Mouse (Mus musculus) adrenal gland, adult 10 weeks (tissue): ENCODE data around the gene Arxes2. TPM values are rescaled to one million over a fixed set of nuclear protein-coding genes. Genes with fewer than 3 reads are reported as not detected.

Source experiments
- polyA plus RNA-seq: library from polyadenylated mRNA; stranded (reverse); fragments of 350-450 nt; fragmentation: Illumina TruSeq; extraction: RNeasy Lipid Tissue Mini Kit (QIAGEN cat#74804); gene quantifications from one replicate; pipeline ENCODE4 v1.2.3, GENCODE M21; 2014; ENCODE audit warnings: low read depth, low replicate concordance

Gene Arxes2
- 107 TPM for polyA plus RNA-seq

DNA sequence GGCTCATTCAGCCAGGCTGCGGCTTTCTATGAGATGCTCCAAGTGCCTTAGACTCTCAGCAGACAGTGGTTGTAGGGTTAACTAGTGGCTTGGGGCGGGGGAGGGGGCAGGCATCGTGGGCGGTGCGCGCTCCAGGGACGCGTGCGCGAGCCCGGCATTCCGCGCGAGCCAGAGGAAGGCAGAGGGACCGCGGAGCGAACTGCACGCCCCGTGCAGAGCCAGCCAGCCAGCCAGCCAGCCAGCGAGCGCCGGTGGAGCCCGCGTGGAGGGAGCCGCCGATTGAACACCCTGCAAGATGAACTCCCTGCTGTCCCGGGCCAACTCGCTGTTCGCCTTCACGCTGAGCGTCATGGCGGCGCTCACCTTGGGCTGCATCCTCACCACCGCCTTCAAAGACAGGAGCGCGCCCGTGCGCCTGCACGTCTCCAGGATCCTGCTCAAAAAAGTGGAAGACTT is at the start of gene Arxes2:
Arxes2 (plus strand) TSS at position 161 of the 456 bp plus-strand sequence.

GRCm38 (mm10) chrX:136032799-136033763 is 39.5 kb downstream of the Arxes2 start, which contains the start of gene Arxes1:
TSS of gene Arxes1 (plus strand) at chrX:136033367.

Other genes with a start within 250 kb of the Arxes2 start
- 58.9 TPM for gene Bhlhb9, start 196.2 kb upstream of the Arxes2 start, polyA plus RNA-seq
- 33.6 TPM for gene Gprasp2, start 154.8 kb upstream of the Arxes2 start, polyA plus RNA-seq
- gene Arxes1, start 39.5 kb downstream of the Arxes2 start, polyA plus RNA-seq = 8.3 TPM
- gene Bex2, start 74.4 kb downstream of the Arxes2 start, polyA plus RNA-seq = 10.7 TPM
- not detected for gene Nxf3, start 91.4 kb downstream of the Arxes2 start, polyA plus RNA-seq
- 10.7 TPM for gene Bex4, start 145.2 kb downstream of the Arxes2 start, polyA plus RNA-seq
- gene Tceal8, start 178.5 kb downstream of the Arxes2 start, polyA plus RNA-seq = 280 TPM
- 2.4 TPM for gene Tceal5, start 210.1 kb downstream of the Arxes2 start, polyA plus RNA-seq
- 0.64 TPM for gene Tceal7, start 221.0 kb downstream of the Arxes2 start, polyA plus RNA-seq
- gene Bex1, start 221.7 kb downstream of the Arxes2 start, polyA plus RNA-seq = 7.6 TPM